ENCODE assay signal across 11 mouse cellular contexts in the genomic region with DNA sequence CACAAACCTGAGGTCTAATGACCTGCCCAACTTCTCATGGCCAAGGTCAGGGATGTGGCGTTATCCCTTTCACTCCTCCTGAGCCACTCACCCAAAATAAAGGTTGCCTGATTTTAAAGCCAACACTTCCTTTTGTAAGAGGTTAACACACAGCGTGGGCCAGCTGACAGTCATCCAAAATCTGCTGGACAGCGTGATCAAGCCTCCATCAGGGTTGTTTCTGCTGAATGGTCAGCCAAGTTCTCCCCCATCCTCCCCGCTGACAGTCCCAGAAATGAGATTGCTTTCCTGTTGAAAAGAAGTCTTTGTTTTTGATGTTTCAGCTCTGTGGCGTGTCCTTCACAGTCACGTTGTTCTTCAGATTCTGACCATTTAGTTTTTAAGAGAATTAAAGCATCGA.
DNase-seq lines count a peak whose midpoint lies in the region; ATAC-seq lines count a peak whose summit lies in the region.
"Had no signal": no experiment of that assay in that cellular context is flagged by ENCODE, and none has a peak within 500 bp of the region (broad histone marks: within the 10 kb centered on the region; RNA-seq: fewer than 3 reads in every experiment).

No protein-coding gene starts in this region.

- no peak overlapping the region for H3K4me2 ChIP-seq in heart, embryonic 12.5 days
- no peak overlapping the region for H3K4me2 ChIP-seq in midbrain, embryonic 12.5 days (replicated peaks)
- H3K4me2 ChIP-seq in midbrain, embryonic 15.5 days: no peak overlapping the region
- H3K4me2 ChIP-seq in forebrain, embryonic 15.5 days (replicated peaks): no peak overlapping the region
- H3K4me2 ChIP-seq: stomach, embryonic 15.5 days had no signal

- H3K27ac ChIP-seq in heart, embryonic 12.5 days (ENCODE audit: poor library complexity, severe bottlenecking): no peak overlapping the region
- 0 out of 2 replicates have a peak overlapping the region, but pooled peaks have one; percentile 31 for H3K27ac ChIP-seq in midbrain, embryonic 12.5 days (replicated peaks)
- no peak overlapping the region for H3K27ac ChIP-seq in midbrain, embryonic 15.5 days
- H3K27ac ChIP-seq in forebrain, embryonic 15.5 days (replicated peaks): peak overlapping the region; percentile 72
- H3K27ac ChIP-seq: stomach, embryonic 15.5 days had no signal

- H3K36me3 ChIP-seq in heart, embryonic 12.5 days: peaks cover 6% of the 10 kb centered on the region; the same call in 1 of the 2 replicates
- H3K36me3 ChIP-seq in midbrain, embryonic 12.5 days: peaks cover 6% of the 10 kb centered on the region; the same call in 1 of the 2 replicates
- no peaks in the 10 kb centered on the region for H3K36me3 ChIP-seq in midbrain, embryonic 15.5 days (replicated peaks)
- H3K36me3 ChIP-seq in forebrain, embryonic 15.5 days: no peaks in the 10 kb centered on the region
- H3K36me3 ChIP-seq: stomach, embryonic 15.5 days had no signal

- 68% methylated on average over 7 of the region's 7 CpGs for WGBS in heart, embryonic 12.5 days
- 72% methylated on average over 7 of the region's 7 CpGs for WGBS in midbrain, embryonic 12.5 days
- 51% methylated on average over 7 of the region's 7 CpGs for WGBS in midbrain, embryonic 15.5 days
- WGBS in forebrain, embryonic 15.5 days: 53% methylated on average over 7 of the region's 7 CpGs

- H3K9ac ChIP-seq in heart, embryonic 12.5 days: no peak overlapping the region
- no peak overlapping the region for H3K9ac ChIP-seq in midbrain, embryonic 12.5 days (replicated peaks)
- H3K9ac ChIP-seq in midbrain, embryonic 15.5 days: no peak overlapping the region
- no peak overlapping the region for H3K9ac ChIP-seq in forebrain, embryonic 15.5 days (replicated peaks)
- H3K9ac ChIP-seq: stomach, embryonic 15.5 days had no signal

- peak; percentile 96 for DNase-seq in heart, adult 11 months
- peak; percentile 26 for DNase-seq in skeletal muscle tissue, adult 2 months (ENCODE audit: low read depth, low spot score)
- DNase-seq in lung, postnatal 25 days (ENCODE audit: low spot score): no peak
- no peak for DNase-seq in spleen, adult 18-20 months
- DNase-seq: lung, postnatal 4 days had no signal

- peaks cover 37% of the 10 kb centered on the region for H3K4me1 ChIP-seq in heart, embryonic 12.5 days (replicated peaks)
- H3K4me1 ChIP-seq in midbrain, embryonic 12.5 days: peaks cover 56% of the 10 kb centered on the region
- H3K4me1 ChIP-seq in midbrain, embryonic 15.5 days: peaks cover 59% of the 10 kb centered on the region
- H3K4me1 ChIP-seq in forebrain, embryonic 15.5 days: peaks cover 65% of the 10 kb centered on the region

- no peaks in the 10 kb centered on the region for H3K27me3 ChIP-seq in heart, embryonic 12.5 days (replicated peaks)
- H3K27me3 ChIP-seq in midbrain, embryonic 12.5 days: no peaks in the 10 kb centered on the region
- no peaks in the 10 kb centered on the region for H3K27me3 ChIP-seq in midbrain, embryonic 15.5 days (replicated peaks)
- H3K27me3 ChIP-seq in forebrain, embryonic 15.5 days: no peaks in the 10 kb centered on the region
- H3K27me3 ChIP-seq: stomach, embryonic 15.5 days had no signal

- H3K9me3 ChIP-seq in heart, embryonic 12.5 days (replicated peaks): no peaks in the 10 kb centered on the region
- no peaks in the 10 kb centered on the region for H3K9me3 ChIP-seq in midbrain, embryonic 12.5 days
- H3K9me3 ChIP-seq in midbrain, embryonic 15.5 days: no peaks in the 10 kb centered on the region
- H3K9me3 ChIP-seq in forebrain, embryonic 15.5 days: no peaks in the 10 kb centered on the region
- H3K9me3 ChIP-seq: stomach, embryonic 15.5 days had no signal

- ATAC-seq in heart, embryonic 12.5 days (ENCODE audit: insufficient number of reproducible peaks, low FRiP score): no peak
- ATAC-seq in midbrain, embryonic 12.5 days (ENCODE audit: low FRiP score, low read depth): no peak
- no peak for ATAC-seq in midbrain, embryonic 15.5 days (replicated peaks)
- no peak for ATAC-seq in forebrain, embryonic 15.5 days (replicated peaks)
- ATAC-seq: inflammation-experienced regulatory T-cells, adult 6 months had no signal

- H3K4me3 ChIP-seq in heart, embryonic 12.5 days: no peak overlapping the region
- no peak overlapping the region for H3K4me3 ChIP-seq in midbrain, embryonic 12.5 days
- H3K4me3 ChIP-seq in midbrain, embryonic 15.5 days: no peak overlapping the region
- H3K4me3 ChIP-seq in forebrain, embryonic 15.5 days: no peak overlapping the region
- H3K4me3 ChIP-seq: stomach, embryonic 15.5 days had no signal

Comparison
In these comparisons a context has a peak if more than half of its experiments do, and no peak if none do; other contexts are left out.
1. H3K27ac ChIP-seq: peak in midbrain, embryonic 12.5 days (single experiment) and forebrain, embryonic 15.5 days (single experiment); none in heart, embryonic 12.5 days (single experiment) and midbrain, embryonic 15.5 days (single experiment).
2. DNase-seq: peak in heart, adult 11 months (single experiment) and skeletal muscle tissue, adult 2 months (single experiment); none in lung, postnatal 25 days (single experiment) and spleen, adult 18-20 months (0 of 2).